Mouse (Mus musculus) embryonic facial prominence, embryonic 14.5 days (tissue): ENCODE results near the gene Tshz3. TPM values are rescaled to one million over a fixed set of nuclear protein-coding genes. Genes with fewer than 3 reads are reported as not detected.
A peak's percentile ranks its signal among the peaks of the same experiment; 100 is the strongest.

ENCODE experiments used
- ATAC-seq: fragments of 200-750 bp; cut with Nextera tagmentation; 2 replicates; pipeline ENCODE4 v1.8.0; 2017; ENCODE audit warnings: low read depth, moderate number of reproducible peaks, moderate TSS enrichment
- DNase-seq: peaks from one replicate; pipeline ENCODE4 v3.0.0-alpha.2; 2015; ENCODE audit warnings: low spot score
- H3K27ac ChIP-seq: fragments of 300-500 bp; sonication (generic); replicated peaks from 2 replicates; pipeline ENCODE4 v1.5.1; 2014; ENCODE audit warnings: low read depth, mild to moderate bottlenecking, low read length, moderate library complexity
- H3K27me3 ChIP-seq: fragments of 300-500 bp; sonication (generic); replicated peaks from 2 replicates; pipeline ENCODE4 v1.6.1; 2014; ENCODE audit warnings: low read length; ENCODE audit not compliant: control insufficient read depth, insufficient read depth
- H3K36me3 ChIP-seq: fragments of 300-500 bp; sonication (generic); 2 replicates; pipeline ENCODE4 v1.6.1; 2014; ENCODE audit warnings: low read length, mixed read lengths; ENCODE audit not compliant: control insufficient read depth, insufficient read depth
- H3K4me1 ChIP-seq: fragments of 300-500 bp; sonication (generic); 2 replicates; pipeline ENCODE4 v1.6.1; 2014; ENCODE audit warnings: antibody characterized with exemption, low read length; ENCODE audit not compliant: control insufficient read depth, insufficient read depth
- H3K4me2 ChIP-seq: fragments of 300-500 bp; sonication (generic); 2 replicates; pipeline ENCODE4 v1.6.1; 2014; ENCODE audit warnings: low read depth, mild to moderate bottlenecking, low read length, moderate library complexity, mixed read lengths
- H3K4me3 ChIP-seq: fragments of 300-500 bp; sonication (generic); 2 replicates; pipeline ENCODE4 v1.5.1; 2014; ENCODE audit warnings: low read depth, mild to moderate bottlenecking, low read length
- H3K9ac ChIP-seq: fragments of 300-500 bp; sonication (generic); 2 replicates; pipeline ENCODE4 v1.6.1; 2014; ENCODE audit warnings: low read depth, mild to moderate bottlenecking, low read length, moderate library complexity, mixed read lengths
- H3K9me3 ChIP-seq: fragments of 300-500 bp; sonication (generic); 2 replicates; pipeline ENCODE4 v1.6.1; 2016; ENCODE audit warnings: low read length; ENCODE audit not compliant: control insufficient read depth
- WGBS: fragments of 180-500 bp; shearing (Covaris S2); extraction: QIAGEN DNeasy Blood & Tissue Kit; methylation state at CpG from one replicate; pipeline ENCODE4 v1.1.7; 2014; 5-methylcytosine and 5-hydroxymethylcytosine counted together
- polyA plus RNA-seq: library from polyadenylated mRNA; unstranded; fragments of >200 nt; fragmentation: Nextera tagmentation; extraction: Ambion mirVana; gene quantifications from 2 replicates; pipeline ENCODE4 v1.2.1, GENCODE M21; 2014

Gene Tshz3
- polyA plus RNA-seq, 1 experiment from 2014 or later: 9.3 TPM

GRCm38 (mm10) chr7:36717192-36717591 is 19.3 kb downstream of the Tshz3 start:
- no peak for DNase-seq
- no peak overlapping the region for H3K27ac ChIP-seq
- H3K36me3 ChIP-seq: no peaks in the 10 kb centered on the region
- ATAC-seq: peak; percentile 71; the same call in 1 of the 2 replicates
- H3K27me3 ChIP-seq: no peaks in the 10 kb centered on the region
- no peak overlapping the region for H3K4me3 ChIP-seq
- H3K9ac ChIP-seq: no peak overlapping the region
- H3K9me3 ChIP-seq: no peaks in the 10 kb centered on the region
- no peaks in the 10 kb centered on the region for H3K4me1 ChIP-seq
- WGBS: 39% methylated on average over 6 of the region's 6 CpGs
- H3K4me2 ChIP-seq: no peak overlapping the region

GRCm38 (mm10) chr7:36720830-36721229 is 22.9 kb downstream of the Tshz3 start:
- H3K9me3 ChIP-seq: no peaks in the 10 kb centered on the region
- no peaks in the 10 kb centered on the region for H3K36me3 ChIP-seq
- H3K4me1 ChIP-seq: no peaks in the 10 kb centered on the region
- H3K4me2 ChIP-seq: no peak overlapping the region
- no peak overlapping the region for H3K9ac ChIP-seq
- no peak for DNase-seq
- ATAC-seq: no peak
- no peaks in the 10 kb centered on the region for H3K27me3 ChIP-seq
- H3K27ac ChIP-seq: no peak overlapping the region
- 34% methylated on average over 9 of the region's 9 CpGs for WGBS
- H3K4me3 ChIP-seq: no peak overlapping the region

GRCm38 (mm10) chr7:36736303-36737050 is 38.6 kb downstream of the Tshz3 start:
- Histone ChIP-seq H3K4me2 (no peak overlapping the region), H3K27ac (no peak overlapping the region), H3K27me3 (no peaks in the 10 kb centered on the region), H3K9ac (no peak overlapping the region), H3K9me3 (no peaks in the 10 kb centered on the region), H3K4me1 (no peaks in the 10 kb centered on the region), H3K4me3 (no peak overlapping the region), H3K36me3 (no peaks in the 10 kb centered on the region)
- WGBS: 83% methylated on average over 14 of the region's 14 CpGs
- ATAC-seq: no peak
- DNase-seq: no peak

- ATAC-seq: peak; percentile 53
These were observed 53.6 kb downstream of the Tshz3 start for GRCm38 (mm10) chr7:36751480-36751879.

GRCm38 (mm10) chr7:36767501-36768092 is 69.7 kb downstream of the Tshz3 start:
- ATAC-seq (no peak), DNase-seq (no peak)
- H3K9me3 ChIP-seq: no peaks in the 10 kb centered on the region
- no peak overlapping the region for H3K4me2 ChIP-seq
- whole genome bisulfite sequencing: 70% methylated on average over 8 of the region's 8 CpGs
- H3K27ac ChIP-seq: no peak overlapping the region
- H3K4me3 ChIP-seq: no peak overlapping the region
- no peaks in the 10 kb centered on the region for H3K27me3 ChIP-seq
- no peak overlapping the region for H3K9ac ChIP-seq
- peaks cover 34% of the 10 kb centered on the region for H3K36me3 ChIP-seq
- H3K4me1 ChIP-seq: no peaks in the 10 kb centered on the region

More at GRCm38 (mm10) chr7:36751480-36751879, 53.6 kb downstream of the Tshz3 start:
- no peak overlapping the region for H3K9ac ChIP-seq
- no peak overlapping the region for H3K27ac ChIP-seq
- peak; percentile 56 for DNase-seq
- no peaks in the 10 kb centered on the region for H3K9me3 ChIP-seq
- WGBS: 87% methylated on average over 2 of the region's 2 CpGs
- H3K4me1 ChIP-seq: no peaks in the 10 kb centered on the region
- H3K27me3 ChIP-seq: no peaks in the 10 kb centered on the region
- no peak overlapping the region for H3K4me2 ChIP-seq
- H3K4me3 ChIP-seq: no peak overlapping the region
- no peaks in the 10 kb centered on the region for H3K36me3 ChIP-seq

- Histone ChIP-seq H3K4me2 (no peak overlapping the region), H3K9ac (no peak overlapping the region), H3K9me3 (no peaks in the 10 kb centered on the region), H3K4me3 (no peak overlapping the region), H3K27me3 (no peaks in the 10 kb centered on the region), H3K36me3 (peaks cover 34% of the 10 kb centered on the region), H3K4me1 (no peaks in the 10 kb centered on the region), H3K27ac (no peak overlapping the region)
- DNase-seq (no peak), ATAC-seq (no peak)
- WGBS: 82% methylated on average over 7 of the region's 7 CpGs
These were observed 75.2 kb downstream of the Tshz3 start for GRCm38 (mm10) chr7:36773086-36773485.

GRCm38 (mm10) chr7:36776956-36777355 is 79.0 kb downstream of the Tshz3 start:
- WGBS: 76% methylated on average over 4 of the region's 4 CpGs

GRCm38 (mm10) chr7:36778456-36778855 is 80.5 kb downstream of the Tshz3 start:
- H3K4me2 ChIP-seq: no peak overlapping the region
- H3K27me3 ChIP-seq: no peaks in the 10 kb centered on the region
- WGBS: 82% methylated on average over 11 of the region's 11 CpGs
- H3K9ac ChIP-seq: no peak overlapping the region
- ATAC-seq (no peak; the same call in 1 of the 2 replicates), DNase-seq (no peak)
- H3K36me3 ChIP-seq: no peaks in the 10 kb centered on the region
- no peak overlapping the region for H3K27ac ChIP-seq
- no peaks in the 10 kb centered on the region for H3K4me1 ChIP-seq
- H3K9me3 ChIP-seq: no peaks in the 10 kb centered on the region
- no peak overlapping the region for H3K4me3 ChIP-seq

More at GRCm38 (mm10) chr7:36776956-36777355, 79.0 kb downstream of the Tshz3 start:
- Histone ChIP-seq H3K4me3 (no peak overlapping the region), H3K27ac (no peak overlapping the region), H3K36me3 (0 out of 2 replicates have a peak, but pooled peaks cover under 1% of the 10 kb centered on the region), H3K4me2 (no peak overlapping the region), H3K4me1 (no peaks in the 10 kb centered on the region), H3K9me3 (no peaks in the 10 kb centered on the region), H3K9ac (no peak overlapping the region), H3K27me3 (no peaks in the 10 kb centered on the region)
- no peak for DNase-seq
- ATAC-seq: no peak
